Mouse (Mus musculus) heart, adult 18-20 months (tissue): ENCODE measurements at regions not wholly inside any gene's neighbourhood (a gene's known extent, or its start where the extent isn't known, plus 50 kb on each side); places are given as distances from the start of the nearest gene placed in this dataset.
"Not testable (repeated sequence)": the region's sequence is repeated elsewhere in the genome, so short reads cannot be mapped to it uniquely, and the experiment has no call there.

ENCODE experiments used
- DNase-seq, 2 experiments: peaks; one replicate each; pipeline ENCODE4 v3.0.0; 2021 to 2022; ENCODE audit warnings: mixed read lengths in 1 of 2

DNA sequence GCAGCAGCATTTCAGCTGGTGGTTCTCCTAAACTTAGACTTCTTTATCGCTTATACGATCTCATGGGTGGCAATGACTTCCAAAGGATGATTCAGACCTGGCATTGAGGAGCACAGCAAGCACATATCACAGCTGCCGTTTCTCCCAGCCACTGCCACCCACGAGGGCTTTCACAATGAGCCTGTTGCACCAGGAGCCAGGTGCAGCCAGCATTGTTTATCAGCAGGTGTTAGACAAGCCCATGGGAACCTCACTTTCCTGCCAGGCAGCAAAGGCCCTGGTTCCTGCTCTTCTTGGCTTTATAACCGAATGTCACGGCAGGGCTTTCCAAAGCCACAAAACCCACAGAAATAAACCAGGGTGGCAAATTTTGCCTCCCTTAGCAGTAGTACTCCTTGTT lies 175.3 kb upstream of the Rgma start:
- no peak for DNase-seq

DNA sequence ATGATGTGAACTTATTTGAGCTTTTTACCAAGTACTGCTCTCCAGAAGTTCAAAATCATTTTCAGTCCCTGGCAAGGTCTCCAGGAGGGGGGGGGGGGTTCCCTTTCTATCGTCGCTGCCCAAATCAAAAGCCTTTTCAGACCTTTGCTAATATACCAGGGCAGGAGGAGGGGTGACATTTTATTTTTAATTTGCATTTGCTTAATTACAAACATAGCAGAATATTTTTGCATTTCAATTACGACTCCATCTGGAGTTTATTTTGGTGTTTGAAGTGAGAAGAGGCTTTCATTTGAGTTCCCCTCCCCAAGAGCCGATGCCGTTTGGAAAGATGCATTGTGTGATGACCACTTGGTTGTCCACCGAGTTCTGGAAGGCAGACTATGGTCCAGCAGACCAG lies 174.0 kb upstream of the Rgma start:
- DNase-seq, result no peak

DNA sequence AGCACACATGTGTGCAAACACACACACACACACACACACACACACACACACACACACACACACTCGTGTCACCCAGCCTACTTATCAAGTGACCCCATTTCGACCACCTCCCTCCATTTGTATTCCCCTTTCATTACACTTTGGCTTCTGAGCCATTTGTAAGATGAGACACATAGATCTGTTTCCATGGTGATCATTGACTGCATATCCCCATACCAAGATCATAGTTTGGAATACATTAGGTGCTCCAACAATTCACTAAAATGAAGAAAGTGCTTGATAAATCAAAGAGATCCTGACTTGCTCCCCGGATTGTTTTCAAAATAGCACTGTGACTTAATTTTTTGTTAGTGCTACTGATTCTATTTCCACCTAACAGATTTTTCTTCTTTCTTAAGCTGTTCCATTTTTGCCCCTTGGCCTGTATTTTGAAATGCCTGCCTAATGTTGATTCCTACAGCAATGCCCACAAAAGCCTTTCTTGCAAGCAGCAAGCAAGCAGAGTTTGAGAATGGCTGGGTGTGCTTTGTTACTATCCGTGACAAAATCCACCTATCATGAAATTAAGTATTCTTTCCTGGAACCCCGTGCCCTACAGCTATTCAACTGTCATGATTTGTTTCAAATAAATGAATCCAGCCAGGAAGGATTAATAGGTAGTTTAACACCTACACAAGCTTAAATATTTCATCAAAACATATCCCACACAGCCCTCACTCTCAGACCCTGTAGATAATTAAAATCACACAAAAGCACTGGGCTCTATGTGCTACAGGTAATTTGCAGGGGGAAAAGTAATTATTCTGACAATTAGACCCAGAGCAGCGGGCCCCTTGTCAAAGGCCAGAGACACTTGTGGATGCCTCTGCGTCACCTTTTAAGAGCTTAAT lies 168.1 kb upstream of the Rgma start:
- DNase-seq, result no peak

DNA sequence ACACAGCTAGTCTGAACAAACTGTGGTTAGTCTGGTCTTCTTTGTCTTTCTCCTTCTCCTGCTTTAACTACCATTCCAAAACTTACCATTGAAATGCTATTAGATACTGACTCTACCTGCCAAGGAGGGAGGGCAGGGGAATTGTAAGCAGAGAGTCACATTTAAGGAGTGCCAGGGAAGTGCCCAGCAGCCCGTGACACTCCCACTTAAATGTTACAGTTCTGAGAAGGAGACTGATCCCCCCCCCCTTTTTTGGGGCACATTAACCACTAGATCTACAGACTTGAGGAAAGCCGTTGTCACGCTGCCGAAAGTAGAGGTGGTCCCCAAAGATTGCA lies 166.9 kb upstream of the Rgma start:
- no peak for DNase-seq

DNA sequence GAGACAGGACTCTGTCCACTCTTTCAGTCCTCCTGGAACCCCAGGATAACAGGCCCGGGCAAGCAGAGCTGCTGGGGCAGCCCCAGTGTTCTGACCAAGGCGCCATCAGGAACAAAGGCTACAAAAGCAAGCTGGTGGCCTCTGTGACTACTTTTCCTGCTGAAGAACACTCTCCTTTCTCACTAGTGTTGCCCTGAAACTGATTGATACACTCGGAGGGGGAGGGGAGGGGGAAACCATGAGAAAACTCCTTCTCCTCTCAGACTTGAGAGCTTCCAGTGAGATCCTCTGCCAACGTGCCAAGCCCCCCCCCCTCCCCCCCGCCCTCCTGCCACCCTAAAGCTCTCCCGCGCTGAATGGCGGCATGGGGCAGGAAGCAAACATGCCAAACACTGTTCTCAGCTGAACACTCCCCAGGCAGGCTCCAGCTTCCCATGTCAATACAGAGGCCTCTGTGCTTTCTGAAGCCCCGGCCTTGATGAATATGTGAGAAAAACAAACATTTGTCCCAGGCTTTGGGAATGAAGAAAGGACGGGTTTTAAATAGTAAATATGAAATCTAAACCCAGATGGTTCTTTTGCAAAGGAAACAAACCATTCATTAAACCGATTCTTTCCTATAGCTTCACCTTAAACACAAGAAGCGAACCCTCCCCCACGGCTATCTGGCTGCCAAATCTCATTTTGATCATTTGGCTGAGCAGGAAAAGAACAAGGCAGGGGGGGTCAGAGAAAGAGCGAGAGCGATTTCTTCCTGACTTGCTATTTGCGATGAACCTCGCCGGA lies 166.3 kb upstream of the Rgma start:
- DNase-seq, result no peak

DNA sequence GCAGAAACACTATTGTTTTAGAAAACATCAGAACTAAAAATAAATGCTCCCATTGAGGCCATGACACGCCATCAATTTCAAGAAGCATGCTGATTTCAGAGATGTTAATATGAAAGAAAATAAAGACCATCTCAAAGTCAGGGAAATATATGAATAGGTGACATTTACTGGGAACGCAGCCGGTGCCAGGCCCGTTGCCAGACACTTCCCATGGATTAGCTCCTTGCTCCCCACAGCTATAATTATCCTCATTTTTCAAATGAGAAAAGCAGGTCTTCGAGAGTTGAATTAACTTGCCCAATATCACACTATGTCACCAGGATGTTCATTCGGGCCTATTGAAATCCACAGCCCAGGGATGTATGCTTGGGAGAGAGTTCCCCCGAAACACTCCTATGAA lies 165.2 kb upstream of the Rgma start:
- DNase-seq, result no peak

DNA sequence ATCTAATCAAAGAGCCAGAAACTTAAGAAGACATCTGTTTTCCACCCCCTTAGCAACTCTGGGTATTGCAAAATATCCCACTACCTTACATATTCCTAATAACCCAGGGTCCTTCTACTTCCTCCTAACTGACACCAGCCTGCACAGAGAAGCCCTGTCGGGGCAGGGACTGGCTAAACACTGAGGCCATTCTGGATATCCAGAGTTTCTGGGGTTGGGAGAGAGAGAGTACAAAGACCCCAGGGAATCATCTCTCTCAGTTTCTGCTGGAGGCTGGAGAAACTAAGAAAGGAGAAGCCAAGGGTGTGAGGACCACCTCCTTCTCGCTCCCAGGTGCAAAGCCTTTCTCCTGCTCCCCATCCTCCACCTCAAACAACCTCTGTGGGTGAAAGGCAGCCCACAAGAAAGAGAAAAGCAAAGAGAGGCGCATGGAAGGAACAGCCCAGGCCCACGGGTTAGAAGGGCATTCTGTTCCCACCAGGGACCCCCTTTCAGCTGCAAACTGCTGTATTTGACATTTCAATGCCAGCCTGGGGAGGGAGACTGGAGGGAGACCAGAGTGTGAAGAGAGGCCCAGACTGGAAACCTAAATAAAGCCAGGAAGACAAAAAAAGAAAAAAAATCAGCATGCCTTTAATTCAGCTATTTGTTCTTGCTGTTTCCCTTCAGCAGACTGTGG lies 152.9 kb upstream of the Rgma start:
- no peak for DNase-seq

DNA sequence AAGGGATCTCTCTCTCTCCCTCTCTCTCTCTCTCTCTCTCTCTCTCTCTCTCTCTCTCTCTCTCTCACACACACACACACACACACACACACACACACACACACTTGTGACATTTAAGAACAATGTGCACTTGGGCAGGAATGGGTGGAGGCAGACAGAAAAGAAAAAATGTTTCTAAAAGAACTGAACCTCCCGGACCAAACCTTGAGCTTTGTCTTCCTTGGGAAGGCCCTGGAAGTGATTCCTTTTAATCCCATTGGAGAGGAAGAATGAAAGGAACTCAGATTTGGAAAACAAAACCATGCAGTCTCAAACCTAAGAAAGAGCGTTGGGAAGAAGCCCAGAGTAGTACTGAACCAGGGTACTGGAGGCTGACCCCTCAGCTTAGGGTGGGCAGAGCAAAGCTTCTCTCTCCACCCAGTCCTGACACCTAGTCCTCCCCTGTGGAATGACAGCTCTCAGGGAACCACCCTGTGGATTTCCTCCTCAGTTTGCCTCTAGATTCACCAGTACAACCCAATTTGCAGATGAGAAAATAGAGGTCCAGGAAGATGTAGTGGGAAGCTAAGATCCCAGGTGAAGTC lies 152.3 kb upstream of the Rgma start:
- no peak for DNase-seq

DNA sequence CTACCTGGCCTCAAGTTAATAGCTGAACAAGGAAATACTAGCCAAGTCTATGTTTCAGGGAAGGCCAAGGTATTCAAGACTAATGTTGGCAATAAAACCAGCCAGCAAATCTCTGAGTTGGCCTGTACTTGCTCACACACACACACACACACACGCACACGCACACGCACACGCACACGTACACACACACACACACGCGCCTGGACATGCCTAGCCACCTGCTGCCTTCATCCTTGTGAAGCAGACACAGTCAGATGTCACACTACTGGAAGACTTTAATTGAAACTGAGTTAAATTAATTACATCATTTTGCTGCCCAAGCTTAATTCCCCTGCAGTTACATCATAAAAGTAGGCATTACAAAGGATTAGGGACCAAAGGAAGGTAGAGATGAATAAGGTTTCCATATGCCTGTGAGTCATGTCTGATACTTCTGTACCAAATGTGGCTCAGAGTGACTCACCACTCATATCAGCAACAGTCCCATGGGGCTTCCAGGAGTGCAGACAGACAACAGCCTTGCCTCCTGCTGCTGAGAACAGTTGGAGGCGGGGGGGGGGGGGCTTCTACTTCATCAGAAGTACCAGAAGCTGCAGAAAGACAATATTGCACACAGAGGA lies 141.7 kb upstream of the Rgma start:
- peak in 1 of 2 experiments; percentile 28 for DNase-seq

DNA sequence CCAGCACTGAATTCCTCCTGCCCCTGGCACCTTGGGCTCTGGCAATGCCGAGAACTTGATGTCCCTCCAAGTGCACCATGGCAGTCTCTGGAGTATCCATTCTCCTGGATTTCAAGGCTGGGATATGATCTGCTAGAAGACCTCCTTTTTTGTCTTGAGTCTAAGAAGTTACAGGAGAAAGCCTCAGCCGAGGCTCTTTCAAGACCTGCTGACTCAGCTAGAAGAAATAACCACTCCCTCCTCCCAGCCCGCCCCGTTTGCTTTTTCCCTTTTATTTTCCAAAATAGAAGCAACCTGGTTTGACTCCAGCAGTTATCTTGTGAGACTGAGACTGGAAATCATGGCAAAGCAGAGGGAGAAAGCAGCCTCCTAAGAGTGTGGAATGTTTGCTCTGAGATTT lies 136.8 kb upstream of the Rgma start:
- DNase-seq, result peak in 1 of 2 experiments; percentile 23

DNA sequence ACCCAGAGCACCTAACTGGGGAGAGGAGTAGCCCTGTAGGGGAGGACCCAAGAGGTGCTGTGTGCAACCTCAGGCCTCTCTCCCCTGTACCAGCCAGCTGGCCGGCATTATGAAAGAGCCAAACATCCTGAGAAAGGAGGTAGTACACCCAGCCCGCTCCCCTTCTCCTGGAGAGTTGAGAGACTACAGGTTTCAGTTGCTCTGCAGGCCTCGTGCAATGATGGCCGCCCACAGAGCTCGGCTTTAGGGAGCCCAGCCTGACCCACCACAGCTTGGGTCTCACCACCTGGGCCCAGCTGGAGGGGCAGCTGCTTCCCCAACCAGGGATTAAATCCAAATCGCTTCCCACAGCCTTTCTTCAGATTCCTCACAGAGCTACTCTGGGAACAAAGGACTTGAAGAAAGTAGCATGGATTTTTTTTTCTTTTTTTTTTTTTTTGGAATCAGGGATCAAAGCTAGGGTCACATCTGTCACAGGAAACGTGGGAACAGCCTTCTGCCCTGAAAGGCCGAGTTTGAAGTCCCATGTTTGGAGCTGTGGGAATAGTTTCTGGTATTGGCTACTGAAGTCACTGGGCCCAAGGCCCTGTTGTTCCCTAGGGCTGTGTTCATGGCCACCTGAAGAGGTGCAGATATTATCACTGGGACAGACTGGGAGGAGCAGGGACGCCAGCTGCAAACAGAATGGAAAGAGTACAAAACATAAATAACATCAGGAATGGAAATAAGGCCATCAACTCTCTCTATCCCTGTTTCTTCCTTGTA lies 131.5 kb upstream of the Rgma start:
- DNase-seq, result peak; percentile 57 to 60

DNA sequence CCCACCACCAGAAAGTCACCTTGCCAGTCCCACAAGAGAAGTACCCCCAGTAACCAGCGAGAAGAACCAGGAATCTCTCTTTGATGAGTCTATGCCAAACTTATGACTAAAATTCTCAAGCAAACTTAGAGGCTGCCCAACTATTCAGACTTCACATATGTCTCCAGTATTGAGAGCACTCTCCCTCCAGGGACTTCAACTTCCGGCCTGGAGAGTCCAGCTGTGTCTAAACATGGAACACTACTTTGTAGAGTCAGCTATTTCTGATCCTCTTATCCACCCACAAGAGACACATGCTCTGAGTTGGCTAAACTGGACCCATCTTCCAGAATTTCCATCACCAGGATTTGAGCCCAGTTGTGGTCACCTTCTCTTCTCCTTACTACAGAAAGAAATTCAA lies 129.9 kb upstream of the Rgma start:
- peak; percentile 49 to 72 for DNase-seq

DNA sequence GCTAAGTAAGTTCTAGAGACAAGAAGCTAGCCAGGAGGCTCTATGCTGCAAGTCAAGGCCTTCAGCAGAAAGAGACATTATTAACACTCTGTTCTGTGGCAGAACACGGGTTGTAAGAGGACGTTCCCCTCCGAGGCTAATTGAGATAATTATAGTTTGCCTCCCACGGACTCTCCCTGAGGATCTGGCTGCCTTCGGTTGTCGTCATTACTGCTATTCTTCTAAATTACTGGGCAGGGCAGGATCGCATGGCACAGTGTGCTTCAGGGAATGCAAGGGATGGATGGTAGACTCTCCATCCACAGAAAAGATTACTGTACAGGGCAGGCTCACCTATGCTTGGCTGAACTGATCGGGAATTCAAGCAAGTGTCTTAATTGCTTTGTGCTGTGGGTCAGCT lies 124.7 kb upstream of the Rgma start:
- DNase-seq, result no peak

DNA sequence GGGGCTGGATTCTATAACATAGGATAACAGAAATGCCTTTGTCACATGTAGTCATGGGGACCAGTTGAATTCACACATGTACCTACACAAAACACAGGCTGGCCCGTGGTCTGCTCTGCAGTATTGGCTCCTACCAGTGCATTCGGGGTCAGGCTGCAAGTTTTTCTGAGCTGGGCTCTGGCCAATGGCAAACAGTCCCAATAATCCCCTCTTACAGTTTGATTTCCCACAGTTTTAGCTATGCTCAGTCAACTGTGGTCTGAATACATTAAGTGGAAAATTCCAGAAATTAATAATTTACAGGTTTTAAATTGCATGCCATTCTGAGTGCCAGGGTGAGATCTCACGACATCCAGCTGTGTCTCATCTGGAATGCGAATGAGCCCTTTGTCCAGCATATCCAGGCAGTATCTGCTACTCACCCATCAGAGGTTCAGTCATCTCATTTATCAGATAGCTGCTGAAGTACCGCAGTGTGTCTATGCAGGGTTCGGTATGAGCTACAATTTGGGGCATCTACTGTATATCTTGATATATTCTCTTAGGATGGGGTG lies 124.0 kb upstream of the Rgma start:
- no peak for DNase-seq

DNA sequence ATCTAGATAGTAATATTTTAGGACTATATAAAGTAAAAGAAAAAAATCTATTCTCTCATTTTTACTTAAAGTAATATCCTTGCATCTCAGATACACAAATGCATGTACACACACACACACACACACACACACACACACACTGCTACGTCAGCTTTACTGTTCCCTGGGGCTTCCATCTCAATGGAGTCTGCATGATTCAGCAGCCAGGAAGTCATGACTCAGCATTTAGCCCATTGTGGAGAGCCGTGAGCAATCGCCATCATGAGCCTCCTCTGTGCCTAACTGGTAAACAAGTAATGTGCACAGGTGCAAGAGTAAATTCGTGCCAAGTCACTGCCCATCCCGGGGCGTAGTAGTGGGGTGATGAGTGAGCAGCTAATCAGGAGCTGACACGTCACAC lies 120.3 kb upstream of the Rgma start:
- not testable (repeated sequence) for DNase-seq

DNA sequence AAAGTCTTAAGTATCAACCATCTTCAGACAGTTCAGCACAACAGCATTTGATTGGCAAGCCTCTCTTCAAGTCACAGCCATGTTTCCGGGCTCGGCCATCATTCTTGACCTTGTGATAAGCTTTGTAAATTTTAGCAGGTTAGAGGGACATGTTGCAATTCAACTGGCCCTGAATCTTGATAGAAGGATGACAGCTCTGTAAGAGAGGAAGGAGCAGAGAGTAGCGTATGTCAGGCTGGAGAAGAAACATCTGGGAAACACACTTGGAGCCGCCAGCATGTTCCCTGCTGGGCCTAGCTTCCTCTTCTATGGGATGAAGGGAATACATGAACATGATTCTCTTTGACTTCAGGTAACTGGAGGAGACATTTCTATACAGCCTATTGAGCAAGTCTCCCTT lies 115.2 kb upstream of the Rgma start:
- DNase-seq, result no peak

DNA sequence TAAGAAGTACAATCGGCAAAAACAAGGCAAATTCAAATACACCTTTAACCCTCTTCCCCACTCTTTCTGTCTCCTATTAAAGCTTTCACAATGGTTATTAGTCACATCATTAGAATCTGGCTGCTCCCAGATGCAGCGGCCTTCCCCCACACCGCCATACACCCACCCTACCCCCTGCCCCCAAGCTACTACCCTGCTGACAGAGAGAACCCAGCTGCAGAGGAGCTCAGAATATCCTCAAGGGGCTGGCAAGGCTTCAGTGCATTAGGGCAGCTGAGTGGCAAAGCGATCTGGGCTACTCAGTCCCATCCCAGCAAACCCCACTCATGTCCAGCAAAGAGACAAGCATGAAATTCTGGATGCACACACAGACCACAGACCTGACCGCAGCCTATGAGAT lies 113.6 kb upstream of the Rgma start:
- no peak for DNase-seq

DNA sequence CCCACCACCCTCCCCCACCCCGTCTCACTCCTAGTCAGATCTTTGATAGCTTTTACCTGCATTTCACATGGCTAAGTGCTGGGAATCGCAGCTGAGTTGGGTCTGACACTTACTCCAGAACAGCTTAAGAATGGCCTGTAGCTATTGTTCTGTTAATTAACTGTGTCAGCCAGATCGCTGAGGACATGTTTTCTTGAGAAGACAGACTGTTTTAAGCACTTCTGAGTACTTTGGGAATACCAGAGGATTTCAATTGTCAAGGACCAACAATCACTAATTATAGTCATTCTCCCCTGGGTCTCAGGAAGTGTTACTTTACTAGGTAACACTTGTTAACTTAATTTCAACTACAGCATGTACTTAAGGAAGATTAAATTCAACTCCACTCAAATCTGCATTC lies 112.8 kb upstream of the Rgma start:
- no peak for DNase-seq

DNA sequence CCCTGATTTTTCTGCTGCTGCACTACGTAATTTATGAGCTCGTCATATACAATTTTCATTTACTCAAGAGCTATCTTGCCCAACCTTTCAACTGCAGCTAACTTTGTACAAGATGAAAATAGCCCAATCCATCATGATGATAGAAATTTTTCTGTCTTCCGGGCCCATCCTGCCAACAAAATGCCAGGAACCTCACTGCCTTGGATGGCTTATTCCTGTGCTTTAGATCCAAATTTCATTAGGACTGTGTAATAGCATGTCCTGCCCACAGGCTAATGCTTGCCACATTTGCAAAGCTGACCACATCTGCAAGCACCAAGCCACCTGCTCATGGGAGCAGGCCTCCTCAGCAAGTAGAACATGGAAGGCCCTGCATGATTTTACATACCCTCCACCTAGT lies 105.7 kb upstream of the Rgma start:
- no peak for DNase-seq

DNA sequence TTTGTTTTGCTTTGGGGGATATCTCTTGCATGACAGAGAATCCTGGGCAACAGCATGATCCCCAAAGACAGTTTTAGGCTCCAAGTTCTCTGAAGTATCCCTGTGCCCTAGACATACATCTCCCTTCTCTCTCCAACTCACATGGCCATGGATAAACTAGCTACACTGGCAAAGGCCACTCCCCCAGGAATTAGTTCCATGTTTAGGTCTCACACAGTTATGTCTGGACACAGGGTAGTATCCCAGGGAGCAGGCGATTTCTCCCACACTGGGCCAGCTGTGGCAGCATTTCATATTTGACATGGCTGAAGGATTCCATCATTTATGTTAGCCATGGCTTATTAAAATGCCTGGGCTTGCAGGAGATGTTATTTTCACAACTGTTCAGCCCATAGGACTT lies 102.5 kb upstream of the Rgma start:
- no peak for DNase-seq

DNA sequence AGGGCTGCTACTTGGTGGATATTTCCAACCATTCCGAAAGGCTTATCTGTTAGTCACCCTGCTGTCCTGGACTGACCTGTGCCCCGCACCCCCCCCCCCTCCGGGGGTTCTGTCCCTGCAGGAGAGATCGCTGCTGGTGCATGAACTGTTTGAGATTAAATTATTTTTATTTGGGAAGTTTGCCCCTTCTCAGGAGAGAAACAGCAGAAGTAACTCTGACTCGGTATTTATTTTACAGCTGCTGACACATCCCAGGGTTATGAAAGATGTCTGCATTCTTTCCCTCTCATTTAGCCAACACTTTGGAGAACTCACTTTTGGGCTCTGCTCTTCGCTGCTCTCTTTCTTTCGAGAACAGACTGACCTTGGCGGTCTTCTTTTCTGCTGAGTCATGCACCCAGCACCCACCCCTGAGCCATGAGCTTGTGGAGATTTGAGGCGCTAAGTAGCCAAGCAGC lies 99.5 kb upstream of the Rgma start:
- peak; percentile 79 to 88 for DNase-seq
